Mouse (Mus musculus) urinary bladder, postnatal 10 days (tissue): ENCODE measurements around the gene Adra1b.

Source experiments
- DNase-seq: peaks from one replicate; pipeline ENCODE4 v3.0.0; 2022; ENCODE audit warnings: low spot score

The Adra1b gene

GRCm38 (mm10) chr11:43901051-43901654, at the start of gene Adra1b:
TSS of gene Adra1b (minus strand) at chr11:43901210.
- no peak for DNase-seq

DNA sequence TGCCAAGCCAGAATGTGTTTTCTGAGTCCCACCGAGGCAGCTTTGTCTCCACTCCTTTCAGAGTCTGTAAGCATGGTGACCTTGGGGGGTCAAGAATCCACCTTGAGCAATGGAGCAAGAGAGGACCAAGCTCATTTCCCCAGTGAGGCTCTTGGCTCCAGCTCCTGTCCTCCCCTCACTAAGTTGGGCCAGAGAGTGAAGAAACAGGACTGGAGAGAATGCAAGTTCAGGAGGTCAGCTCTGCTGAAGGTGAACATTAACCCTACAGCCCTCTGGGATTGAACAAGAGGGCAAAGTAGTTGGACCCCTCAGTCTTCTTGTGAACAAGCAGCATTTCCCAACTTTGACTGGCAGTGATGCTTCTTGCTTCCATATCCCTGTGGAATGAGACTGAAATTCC, 49.3 kb upstream of the Adra1b start:
- DNase-seq, result no peak

DNA sequence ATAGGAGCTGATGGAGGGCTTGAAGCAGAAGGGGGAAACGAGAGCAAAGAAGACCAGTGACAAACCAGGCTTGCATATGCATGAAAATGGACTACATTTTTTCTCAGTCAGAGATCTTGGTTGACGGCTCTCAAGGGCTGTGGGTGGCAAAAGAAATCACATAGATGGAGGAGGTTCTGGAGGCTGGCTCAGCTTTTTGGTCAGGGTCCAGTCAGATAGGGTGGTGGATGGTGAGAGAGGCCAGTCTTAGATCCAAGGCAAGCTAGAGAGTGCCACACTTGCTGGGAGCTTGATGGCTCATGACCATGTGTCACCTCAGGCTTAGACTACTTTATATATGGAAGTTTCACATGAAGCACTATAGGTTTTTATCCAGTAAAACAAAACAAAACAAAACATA, 42.8 kb upstream of the Adra1b start:
- no peak for DNase-seq

- no peak for DNase-seq
Measured at GRCm38 (mm10) chr11:43943167-43943566, 42.2 kb upstream of the Adra1b start.

DNA sequence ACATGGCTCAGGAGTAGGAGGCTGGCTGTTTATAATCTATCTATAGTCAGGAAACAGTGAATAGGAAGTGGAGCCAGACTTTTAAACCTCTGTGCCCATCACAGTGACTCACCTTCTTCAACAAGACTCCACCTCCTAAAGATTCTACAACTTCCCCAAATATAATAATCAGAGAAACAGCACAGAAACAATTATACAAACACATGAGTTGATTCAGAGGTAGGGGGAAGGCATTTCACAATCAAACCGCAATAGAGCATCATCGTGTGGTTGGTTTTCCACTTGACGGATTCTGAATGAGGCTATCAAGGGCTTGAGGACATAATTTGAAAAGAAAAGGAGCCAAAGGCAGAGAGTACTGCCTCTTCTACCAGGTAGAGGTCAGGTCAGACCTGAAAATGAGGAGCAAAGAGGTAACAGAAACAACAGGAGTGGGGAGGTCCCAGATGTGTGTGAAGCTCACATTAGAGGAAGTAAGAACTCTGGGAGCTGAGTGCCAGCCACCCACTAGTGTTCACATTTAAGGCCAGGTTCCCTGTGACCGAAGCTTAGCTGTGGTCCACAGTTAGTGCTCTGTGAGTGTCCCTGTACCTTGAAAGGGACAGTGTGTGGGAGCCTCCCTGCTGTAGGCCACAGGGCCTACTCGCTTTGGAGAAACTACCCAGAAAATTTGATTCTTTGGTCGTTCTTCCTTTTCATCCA, 39.6 kb upstream of the Adra1b start:
- no peak for DNase-seq

DNA sequence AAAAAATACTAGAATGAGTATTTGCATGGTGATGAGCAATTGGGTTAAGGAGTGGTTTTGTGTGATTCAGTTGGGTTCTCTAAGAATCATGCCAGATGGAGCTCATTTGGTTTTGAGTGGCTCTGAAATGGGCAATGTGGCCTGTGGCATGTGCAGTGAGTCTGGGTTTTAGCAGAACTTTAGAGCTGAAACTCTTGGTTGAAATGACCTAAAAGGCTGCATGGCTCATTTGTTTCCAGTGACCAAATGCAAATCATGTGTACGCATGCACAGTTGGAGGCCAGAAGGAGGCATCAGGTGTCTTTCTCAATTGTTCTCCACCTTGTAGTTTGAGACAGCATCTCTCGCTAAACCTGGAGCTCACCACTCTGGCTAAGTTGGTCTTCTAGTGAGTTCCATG, 35.0 kb upstream of the Adra1b start:
- DNase-seq, result no peak

- no peak for DNase-seq
Measured at GRCm38 (mm10) chr11:43933480-43933879, 32.5 kb upstream of the Adra1b start.

GRCm38 (mm10) chr11:43933000-43933399, 32.0 kb upstream of the Adra1b start:
- DNase-seq, result no peak

- no peak for DNase-seq
Measured at GRCm38 (mm10) chr11:43930191-43930590, 29.2 kb upstream of the Adra1b start.

DNA sequence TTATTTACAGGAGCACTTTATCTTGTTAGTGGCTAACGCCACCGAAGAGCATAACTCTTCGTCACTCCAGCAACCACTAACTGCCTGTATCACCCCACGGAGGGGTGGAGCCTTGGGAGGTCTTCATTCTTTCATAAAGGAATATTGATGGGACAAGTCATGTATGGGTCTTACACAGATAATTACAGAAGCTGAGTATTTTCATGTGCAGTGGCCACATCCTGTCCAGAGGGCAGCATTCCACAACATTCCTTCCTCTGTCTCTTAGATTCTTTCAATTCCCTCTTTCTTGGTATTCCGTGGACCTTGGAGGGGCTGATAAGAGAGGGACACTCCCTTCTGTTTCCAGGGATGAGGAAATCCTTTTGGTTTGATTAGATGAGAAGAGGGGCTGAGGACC, 28.7 kb upstream of the Adra1b start:
- no peak for DNase-seq

DNA sequence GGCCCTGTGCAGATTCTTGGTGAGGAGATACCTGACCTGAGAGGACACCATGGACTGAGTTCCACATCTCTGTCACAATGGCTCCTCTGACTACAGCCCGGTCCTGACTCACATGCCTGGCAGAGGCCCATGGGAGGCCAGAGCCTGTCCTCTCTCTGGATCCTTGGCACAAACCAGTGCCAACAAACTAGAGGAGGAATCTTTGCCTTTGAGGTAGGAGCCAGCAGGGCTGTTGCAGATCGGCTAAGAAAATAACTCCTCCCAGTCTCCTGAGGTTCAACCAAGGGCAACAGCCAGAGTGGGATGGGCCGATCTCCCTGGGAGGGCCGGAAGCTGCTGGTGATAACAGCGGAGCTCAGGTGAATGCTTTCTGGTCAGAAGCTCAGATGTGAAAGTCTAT, 28.2 kb upstream of the Adra1b start:
- DNase-seq, result no peak

DNA sequence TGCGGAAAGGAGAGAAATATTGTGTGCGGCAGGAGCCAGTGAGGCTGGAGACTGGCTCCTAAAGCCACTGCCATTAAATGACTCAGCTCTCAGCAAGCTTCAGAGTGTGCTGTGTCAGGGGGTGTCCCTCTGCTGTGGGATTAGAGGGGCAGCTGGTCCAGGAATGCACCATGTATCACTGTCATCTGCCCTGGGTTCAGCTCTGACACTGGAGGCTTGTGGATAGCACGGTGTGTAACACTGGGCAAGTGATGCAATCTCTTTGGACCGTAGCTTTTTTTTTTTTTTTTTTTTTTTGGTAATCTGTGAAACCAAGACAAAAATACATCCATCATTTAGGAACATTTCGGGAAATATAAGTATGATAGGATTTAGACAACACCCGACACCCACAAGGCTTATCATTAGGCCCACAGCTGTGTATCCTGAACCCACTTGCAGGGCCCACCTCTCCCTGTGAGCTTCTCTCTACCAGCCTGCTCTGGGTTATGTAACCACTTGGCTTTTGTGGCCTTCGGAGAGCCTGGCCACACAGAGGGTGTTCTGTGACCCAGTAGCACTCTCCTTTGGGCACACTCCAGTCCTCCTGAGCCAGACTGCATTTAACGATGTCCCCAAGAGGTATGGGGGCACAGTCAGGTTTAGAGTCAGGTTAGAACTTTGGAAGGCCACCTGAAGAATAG, 26.3 kb upstream of the Adra1b start:
- DNase-seq, result no peak

DNA sequence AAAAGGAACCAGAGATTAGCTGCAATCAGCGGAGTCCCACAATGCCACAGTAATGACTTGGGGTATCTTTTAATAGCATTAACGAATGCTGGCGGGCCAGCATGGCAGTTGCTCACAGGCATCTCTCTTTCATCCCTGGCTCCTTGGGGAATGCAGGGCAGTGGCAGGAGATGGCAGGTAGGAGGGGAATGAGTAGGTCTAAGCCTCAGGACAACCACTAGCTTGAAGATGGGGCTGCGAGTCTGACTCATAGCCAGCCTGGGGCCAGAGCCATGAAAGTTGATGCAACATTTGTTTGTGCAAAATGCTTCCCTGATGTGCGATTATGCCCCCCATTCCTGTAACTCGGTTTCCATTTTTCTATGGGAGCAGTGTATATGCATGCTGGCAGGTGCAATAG, 25.2 kb upstream of the Adra1b start:
- DNase-seq, result no peak

GRCm38 (mm10) chr11:43925584-43925983, 24.6 kb upstream of the Adra1b start:
- no peak for DNase-seq

GRCm38 (mm10) chr11:43921701-43922100, 20.7 kb upstream of the Adra1b start:
- no peak for DNase-seq

- no peak for DNase-seq
Measured at GRCm38 (mm10) chr11:43919492-43920055, 18.6 kb upstream of the Adra1b start.

GRCm38 (mm10) chr11:43914552-43915447, 13.8 kb upstream of the Adra1b start:
- no peak for DNase-seq

DNA sequence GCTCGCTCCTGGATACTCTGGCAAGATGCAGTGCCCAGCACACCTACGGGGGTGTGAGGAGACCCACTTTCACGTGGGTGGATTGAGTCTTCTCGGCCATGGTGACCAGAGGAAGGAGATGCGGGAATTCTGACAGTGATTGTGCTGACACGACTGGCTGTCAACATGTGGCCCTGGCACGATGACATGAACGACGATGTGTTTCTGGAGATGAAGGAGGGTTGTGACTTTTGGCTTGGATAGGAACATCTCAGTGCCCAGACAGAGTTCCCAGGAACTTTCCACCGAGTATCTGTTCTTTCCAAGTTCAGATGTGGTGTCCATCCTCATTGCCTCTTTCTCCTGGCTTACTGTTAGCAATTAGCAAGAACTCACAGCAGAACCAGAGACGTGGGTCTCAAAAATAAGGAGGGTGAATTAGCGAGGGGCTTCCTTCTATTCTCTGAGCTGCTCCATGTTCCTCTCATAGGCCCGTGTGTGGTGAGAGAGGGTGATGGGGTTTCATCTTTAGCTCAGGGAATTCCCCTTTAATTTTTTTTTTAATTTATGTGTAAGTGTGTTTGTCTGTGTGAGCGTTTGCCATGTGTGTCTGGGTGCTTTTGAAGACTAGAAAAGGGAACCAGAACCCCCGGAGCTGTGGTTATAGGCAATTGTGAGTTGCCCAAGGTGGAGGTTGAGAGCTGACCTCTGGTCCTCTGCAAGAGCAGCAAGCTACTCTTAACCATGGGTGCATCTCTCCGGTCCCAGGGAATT, 11.3 kb upstream of the Adra1b start:
- no peak for DNase-seq

- no peak for DNase-seq
Measured at GRCm38 (mm10) chr11:43911646-43912045, 10.6 kb upstream of the Adra1b start.

DNA sequence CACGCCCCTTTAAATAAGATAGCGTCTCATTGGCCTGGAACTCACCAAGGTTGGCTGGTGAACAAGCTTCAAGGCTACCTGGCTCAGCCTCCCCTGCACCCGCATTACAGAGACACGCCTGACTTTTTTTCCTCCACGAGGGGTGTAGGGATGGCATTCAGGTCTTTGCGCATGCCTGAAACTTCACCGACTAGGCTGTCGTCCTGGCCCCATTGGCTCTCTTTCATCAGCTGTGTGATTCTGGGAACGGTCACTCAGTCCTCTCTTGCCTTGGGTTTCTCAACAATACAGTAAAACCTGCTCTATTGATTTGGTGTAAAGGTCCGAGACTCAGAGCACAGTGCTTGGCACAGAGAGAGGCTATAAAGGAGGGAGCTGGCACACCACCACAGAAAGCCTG, 2.3 kb upstream of the Adra1b start:
- DNase-seq, result no peak

GRCm38 (mm10) chr11:43899696-43900095, 1.3 kb downstream of the Adra1b start:
- no peak for DNase-seq
